ENCODE assay signal across 14 mouse cellular contexts in genomic region chr4:126526164-126526563, GRCm38 (mm10). TPM values are rescaled to one million over a fixed set of nuclear protein-coding genes. Genes with fewer than 3 reads are reported as not detected.
DNase-seq lines count a peak whose midpoint lies in the region.
"Had no signal": no experiment of that assay in that cellular context is flagged by ENCODE, and none has a peak within 500 bp of the region (broad histone marks: within the 10 kb centered on the region; RNA-seq: fewer than 3 reads in every experiment).

No protein-coding gene starts in this region.

- peak; percentile 50 to 57 for DNase-seq in heart, adult 18-20 months
- DNase-seq in heart, adult 11 months, result no peak
- peak; percentile 38 for DNase-seq in kidney, postnatal 10 days
- no peak for DNase-seq in kidney, postnatal 4 days
- DNase-seq in layer of hippocampus, adult 18-20 months (ENCODE audit: low spot score in 2 of 2), result peak; percentile 23 to 74
- peak; percentile 25 to 36 for DNase-seq in layer of hippocampus, postnatal 36 days
- DNase-seq in gastrocnemius, postnatal 10 days, result no peak
- DNase-seq in retina, embryonic 14.5 days (ENCODE audit: low spot score), result no peak
- DNase-seq: adrenal gland, postnatal 25 days; cerebellum, adult 11 months; cerebellum, postnatal 36 days; embryo, embryonic 11 days; kidney, adult 11 months had no signal

RNA-seq across cellular contexts. Expression of gene Ago4, which starts 7.1 kb away (rescaled TPM):
- 10 to 100 TPM; 10.2 to 11.5 TPM for total RNA-seq in heart, adult 18-20 months (2021)
- total RNA-seq in layer of hippocampus, adult 18-20 months (2021), result 1 to 10 TPM; 8.1 to 9.7 TPM
- 1 to 10 TPM; 8.5 to 9.6 TPM for total RNA-seq in layer of hippocampus, postnatal 36 days (2021)
- total RNA-seq in gastrocnemius, postnatal 10 days (2021), result 1 to 10 TPM; 1.9 to 2.2 TPM

RNA-seq across cellular contexts. Expression of gene Clspn, which starts 30.6 kb away (rescaled TPM):
- under 1 TPM; 0.20 to 0.41 TPM for total RNA-seq in heart, adult 18-20 months (2021)
- under 1 TPM; 0.87 to 0.91 TPM for total RNA-seq in layer of hippocampus, adult 18-20 months (2021)
- 1 to 10 TPM in 1 of 2 experiments, under 1 TPM in 1; 0.58 to 1.3 TPM for total RNA-seq in layer of hippocampus, postnatal 36 days (2021)
- 1 to 10 TPM; 5.7 to 6.9 TPM for total RNA-seq in gastrocnemius, postnatal 10 days (2021)
- total RNA-seq: gastrocnemius, adult 18-20 months had no signal

RNA-seq across cellular contexts. Expression of gene Ago1, which starts 57.8 kb away (rescaled TPM):
- total RNA-seq in heart, adult 18-20 months (2021), result 10 to 100 TPM; 10.4 to 12.0 TPM
- 10 to 100 TPM; 58.7 to 59.3 TPM for total RNA-seq in layer of hippocampus, adult 18-20 months (2021)
- total RNA-seq in layer of hippocampus, postnatal 36 days (2021), result 10 to 100 TPM; 60.0 to 60.5 TPM
- 10 to 100 TPM in 1 of 2 experiments, 1 to 10 TPM in 1; 9.1 to 13.6 TPM for total RNA-seq in gastrocnemius, postnatal 10 days (2021)

Comparison
In these comparisons a context has a peak if more than half of its experiments do, and no peak if none do; other contexts are left out.
1. DNase-seq: peak in heart, adult 18-20 months (2 of 2), kidney, postnatal 10 days (single experiment), layer of hippocampus, adult 18-20 months (2 of 2) and layer of hippocampus, postnatal 36 days (2 of 2); none in heart, adult 11 months (single experiment), kidney, postnatal 4 days (0 of 2), gastrocnemius, postnatal 10 days (single experiment) and retina, embryonic 14.5 days (single experiment).
2. RNA of gene Ago1, which starts 57.8 kb away (total RNA-seq): 60.0 to 60.5 TPM in layer of hippocampus, postnatal 36 days and 58.7 to 59.3 TPM in layer of hippocampus, adult 18-20 months; 9.1 to 13.6 TPM in gastrocnemius, postnatal 10 days and 10.4 to 12.0 TPM in heart, adult 18-20 months; every median in the first group is over 4 times any median in the second.